7 mouse cellular contexts compared by ENCODE assay signal in the genomic region with DNA sequence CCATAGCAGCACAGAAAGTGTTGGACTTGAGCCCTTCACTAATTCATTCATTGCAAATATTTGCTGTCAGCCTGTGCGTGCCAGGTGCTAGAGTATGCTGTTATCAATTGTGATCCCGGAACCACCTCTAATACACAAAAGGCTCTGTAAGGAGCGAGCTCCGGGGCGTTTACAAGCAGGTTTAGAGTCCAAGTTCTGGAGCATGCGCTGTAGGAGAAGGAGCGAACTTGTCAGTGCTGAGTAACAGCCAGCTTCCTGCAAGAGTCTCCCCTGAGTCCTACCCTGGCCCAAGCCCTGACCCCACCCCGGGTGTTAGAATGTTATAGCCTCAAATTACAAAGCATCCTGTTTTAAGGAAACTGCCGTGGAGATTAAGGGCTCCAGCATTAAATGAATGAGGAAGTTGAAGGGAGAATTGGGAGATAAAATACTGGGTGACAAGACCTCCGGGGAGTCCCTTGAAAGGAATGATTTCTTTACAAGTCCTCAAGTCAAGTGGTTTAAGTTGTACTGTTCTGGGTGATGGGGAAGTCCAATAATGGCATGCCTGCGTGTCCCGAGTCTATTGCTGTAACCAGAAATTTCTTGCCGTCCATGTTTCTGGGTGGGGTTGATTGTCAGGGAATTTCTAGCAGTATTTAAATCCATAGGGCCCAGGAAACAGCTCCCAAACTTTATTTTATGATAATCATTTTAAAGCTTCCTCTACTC. TPM values are rescaled to one million over a fixed set of nuclear protein-coding genes. Genes with fewer than 3 reads are reported as not detected.
DNase-seq lines count a peak whose midpoint lies in the region; ATAC-seq lines count a peak whose summit lies in the region.

No protein-coding gene starts in this region.

- peaks cover 29% of the 10 kb centered on the region for H3K4me1 ChIP-seq in kidney, embryonic 14.5 days (ENCODE audit: control insufficient read depth, insufficient read depth, low read length)
- peaks cover 13% of the 10 kb centered on the region for H3K4me1 ChIP-seq in lung, embryonic 16.5 days (replicated peaks; ENCODE audit: control insufficient read depth, insufficient read depth, low read length)
- peaks cover 17% of the 10 kb centered on the region for H3K4me1 ChIP-seq in midbrain, embryonic 15.5 days

- no peak overlapping the region for H3K4me3 ChIP-seq in kidney, embryonic 14.5 days (ENCODE audit: low read length)
- H3K4me3 ChIP-seq in lung, embryonic 16.5 days (ENCODE audit: low read length) = peak overlapping the region; percentile 7; the same call in 1 of the 2 replicates
- H3K4me3 ChIP-seq in midbrain, embryonic 15.5 days = no peak overlapping the region

- peak; percentile 59 for ATAC-seq in common myeloid progenitor, adult 5-6 weeks (replicated peaks; ENCODE audit: low read depth, poor library complexity, severe bottlenecking)
- ATAC-seq in granulocyte monocyte progenitor cell, adult 5-6 weeks (replicated peaks; ENCODE audit: poor library complexity, severe bottlenecking) = peak; percentile 50
- peak; percentile 79 for ATAC-seq in kidney, embryonic 14.5 days (ENCODE audit: low FRiP score, low TSS enrichment)
- peak; percentile 83 for ATAC-seq in lung, embryonic 16.5 days (ENCODE audit: low read depth)
- ATAC-seq in midbrain, embryonic 15.5 days (replicated peaks) = no peak

- peak overlapping the region; percentile 13; the same call in 1 of the 2 replicates for H3K4me2 ChIP-seq in kidney, embryonic 14.5 days (replicated peaks; ENCODE audit: low read depth, low read length)
- H3K4me2 ChIP-seq in lung, embryonic 16.5 days (ENCODE audit: low read depth, low read length) = peak overlapping the region; percentile 42
- no peak overlapping the region for H3K4me2 ChIP-seq in midbrain, embryonic 15.5 days

- no peak overlapping the region; the same call in 1 of the 2 replicates for H3K27ac ChIP-seq in kidney, embryonic 14.5 days (ENCODE audit: low read depth, low read length)
- H3K27ac ChIP-seq in lung, embryonic 16.5 days (ENCODE audit: low read length) = peak overlapping the region; percentile 74
- H3K27ac ChIP-seq in midbrain, embryonic 15.5 days = no peak overlapping the region

- DNase-seq in layer of hippocampus, postnatal 14 days (ENCODE audit: low spot score in 2 of 2) = no peak
- DNase-seq in layer of hippocampus, adult 9-11 months = no peak

- no peaks in the 10 kb centered on the region for H3K9me3 ChIP-seq in kidney, embryonic 14.5 days (ENCODE audit: control insufficient read depth, low read length)
- H3K9me3 ChIP-seq in lung, embryonic 16.5 days (ENCODE audit: control insufficient read depth, low read length) = no peaks in the 10 kb centered on the region
- H3K9me3 ChIP-seq in midbrain, embryonic 15.5 days = no peaks in the 10 kb centered on the region

- no peaks in the 10 kb centered on the region for H3K36me3 ChIP-seq in kidney, embryonic 14.5 days (ENCODE audit: control insufficient read depth, insufficient read depth, low read length)
- no peaks in the 10 kb centered on the region for H3K36me3 ChIP-seq in lung, embryonic 16.5 days (ENCODE audit: control insufficient read depth, insufficient read depth, low read length)
- H3K36me3 ChIP-seq in midbrain, embryonic 15.5 days (replicated peaks) = no peaks in the 10 kb centered on the region

- H3K27me3 ChIP-seq in kidney, embryonic 14.5 days (ENCODE audit: control insufficient read depth, insufficient read depth, low read length) = no peaks in the 10 kb centered on the region
- H3K27me3 ChIP-seq in lung, embryonic 16.5 days (ENCODE audit: control insufficient read depth, insufficient read depth, low read depth, low read length) = no peaks in the 10 kb centered on the region
- 0 out of 2 replicates have a peak, but pooled peaks cover 5% of the 10 kb centered on the region for H3K27me3 ChIP-seq in midbrain, embryonic 15.5 days (replicated peaks)

- 13% methylated on average over 13 of the region's 13 CpGs for WGBS in kidney, embryonic 14.5 days
- WGBS in lung, embryonic 16.5 days = 16% methylated on average over 13 of the region's 13 CpGs
- 39% methylated on average over 13 of the region's 13 CpGs for WGBS in midbrain, embryonic 15.5 days

- no peak overlapping the region for H3K9ac ChIP-seq in kidney, embryonic 14.5 days (ENCODE audit: low read depth, low read length)
- 0 out of 2 replicates have a peak overlapping the region, but pooled peaks have one; percentile 6 for H3K9ac ChIP-seq in lung, embryonic 16.5 days (ENCODE audit: low read length)
- no peak overlapping the region for H3K9ac ChIP-seq in midbrain, embryonic 15.5 days

RNA-seq across cellular contexts. Expression of a gene that starts 0.8 kb away (rescaled TPM):
- 7.5 and 11.1 TPM in 2 replicates for total RNA-seq in common myeloid progenitor, adult 5-6 weeks (2017)
- total RNA-seq in granulocyte monocyte progenitor cell, adult 5-6 weeks (2014; fragmentation: Nextera tagmentation) = 6.0 and 38.7 TPM in 2 replicates
- 8.3 and 9.9 TPM in 2 replicates for total RNA-seq in granulocyte monocyte progenitor cell, adult 5-6 weeks (2017)
- polyA plus RNA-seq in kidney, embryonic 14.5 days (2014; fragmentation: Nextera tagmentation; extraction: Ambion mirVana) = 8.8 and 19.0 TPM in 2 replicates
- polyA plus RNA-seq in lung, embryonic 16.5 days (2015; fragmentation: Nextera tagmentation; extraction: Ambion mirVana) = 18.8 and 21.5 TPM in 2 replicates
- 10 to 100 TPM; 25.9 to 26.2 TPM for total RNA-seq in layer of hippocampus, postnatal 14 days (2021)
- polyA plus RNA-seq in midbrain, embryonic 15.5 days (2015; fragmentation: Nextera tagmentation; extraction: Ambion mirVana) = 24.4 and 24.5 TPM in 2 replicates
